Mouse (Mus musculus): ENCODE measurements at regions not wholly inside any gene's neighbourhood (a gene's known extent, or its start where the extent isn't known, plus 50 kb on each side); places are given as distances from the start of the nearest gene placed in this dataset.
A peak's percentile ranks its signal among the peaks of the same experiment; 100 is the strongest.

DNA sequence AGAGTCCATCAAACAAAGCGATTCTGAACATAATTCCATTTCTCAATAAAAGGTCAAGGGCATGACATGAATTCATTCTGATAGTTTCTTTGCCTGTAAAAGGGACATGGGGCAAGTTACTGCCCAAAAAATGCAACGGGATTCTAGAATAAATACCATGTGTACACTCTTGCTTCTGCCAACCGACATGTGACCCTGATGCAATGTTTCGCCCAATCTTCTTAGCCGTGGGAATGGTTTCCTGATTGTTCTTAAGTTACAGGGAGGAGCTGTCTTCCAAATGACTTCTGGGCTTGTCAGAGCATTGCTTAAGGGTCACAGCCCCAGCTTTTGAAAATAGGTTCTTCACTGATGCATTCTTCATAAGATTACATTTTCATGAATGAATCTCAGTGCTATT is 71.4 kb upstream of the Gm10260 start:
- Histone ChIP-seq H3K4me3 (ENCODE audit: low read depth, low read length) (no peak overlapping the region), H3K9me3 (ENCODE audit: low read depth, low read length) (no peaks in the 10 kb centered on the region), H3K4me2 (no peak overlapping the region), H3K9ac (no peak overlapping the region), H3K36me3 (ENCODE audit: insufficient read depth) (no peaks in the 10 kb centered on the region), H3K4me1 (ENCODE audit: insufficient read depth) (no peaks in the 10 kb centered on the region), H3K27me3 (ENCODE audit: insufficient read depth, low read length) (0 out of 2 replicates have a peak, but pooled peaks cover 3% of the 10 kb centered on the region), H3K27ac (ENCODE audit: low read depth) (no peak overlapping the region)
- DNase-seq: no peak
- no peak for TF ChIP-seq CTCF (IDR thresholded peaks at IDR 0.05; ENCODE audit: low read depth)
- WGBS: 65% methylated on average over 5 of the region's 5 CpGs
- ATAC-seq (ENCODE audit: insufficient read depth): no peak

DNA sequence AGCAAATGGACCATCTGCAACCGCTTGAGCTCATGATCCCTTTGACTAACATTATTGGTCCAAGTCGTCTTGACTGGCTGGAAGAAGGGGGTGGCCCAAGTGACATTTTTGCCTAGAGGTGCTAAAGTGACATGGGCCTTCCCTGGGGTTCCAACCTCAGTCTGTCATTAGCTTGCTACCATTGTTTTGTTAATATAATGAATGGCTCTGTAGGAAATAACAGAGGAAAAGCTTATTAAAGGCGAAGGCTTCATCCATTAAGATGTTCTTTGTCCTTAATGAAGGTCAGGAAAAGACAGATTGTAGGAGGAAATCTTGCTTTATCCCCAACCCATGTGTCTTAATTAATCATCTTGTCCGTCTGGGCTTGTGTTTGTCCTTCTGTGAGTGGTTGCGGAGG is 69.1 kb upstream of the Gm10260 start:
- H3K4me2 ChIP-seq: no peak overlapping the region
- H3K27me3 ChIP-seq (ENCODE audit: insufficient read depth, low read length): 0 out of 2 replicates have a peak, but pooled peaks cover 3% of the 10 kb centered on the region
- no peak overlapping the region for H3K27ac ChIP-seq (ENCODE audit: low read depth)
- H3K4me3 ChIP-seq (ENCODE audit: low read depth, low read length): no peak overlapping the region
- no peak for TF ChIP-seq CTCF (IDR thresholded peaks at IDR 0.05; ENCODE audit: low read depth)
- peaks cover 18% of the 10 kb centered on the region for H3K4me1 ChIP-seq (ENCODE audit: insufficient read depth)
- WGBS: 48% methylated on average over 5 of the region's 5 CpGs
- no peaks in the 10 kb centered on the region for H3K9me3 ChIP-seq (ENCODE audit: low read depth, low read length)
- ATAC-seq (ENCODE audit: insufficient read depth): no peak
- DNase-seq: no peak
- no peak overlapping the region for H3K9ac ChIP-seq
- H3K36me3 ChIP-seq (ENCODE audit: insufficient read depth): no peaks in the 10 kb centered on the region

DNA sequence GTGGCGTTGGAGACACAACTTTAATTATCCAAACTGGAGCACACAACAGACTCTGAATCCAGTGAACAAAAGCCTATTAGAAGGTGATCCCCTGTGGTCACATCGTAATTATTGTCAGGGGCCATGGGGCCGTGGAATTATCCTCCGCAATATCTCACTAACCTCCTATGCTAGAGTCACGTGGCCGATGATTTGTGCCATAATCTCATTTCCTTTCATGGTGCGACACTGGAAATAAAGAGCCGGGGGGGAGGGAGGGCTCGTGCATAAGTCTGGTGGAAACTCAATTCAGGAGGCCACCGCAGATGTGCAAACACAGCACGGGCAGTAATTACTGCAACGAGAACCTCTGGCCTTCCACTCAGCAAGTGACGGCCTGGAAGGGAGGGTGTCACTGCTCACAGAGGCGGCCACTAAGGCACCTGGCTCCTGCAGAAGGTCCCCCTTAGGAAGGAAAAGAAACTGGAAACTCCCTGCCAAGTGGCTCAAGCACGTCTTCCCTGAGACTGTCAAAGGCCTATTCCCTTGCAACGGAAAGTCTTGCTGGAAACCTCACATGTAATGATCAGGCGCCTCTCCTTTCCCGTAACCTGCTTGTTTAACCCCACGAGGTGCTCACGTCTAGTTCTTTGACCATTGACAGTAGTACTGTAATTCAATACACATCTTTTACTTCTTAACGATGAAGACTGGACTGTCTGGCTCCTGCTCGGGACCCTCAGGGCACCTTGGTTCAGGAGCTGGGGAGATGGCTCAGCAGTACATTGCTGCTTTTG is 65.6 kb upstream of the Gm10260 start:
- Histone ChIP-seq H3K9ac (no peak overlapping the region), H3K36me3 (ENCODE audit: insufficient read depth) (no peaks in the 10 kb centered on the region), H3K27me3 (ENCODE audit: insufficient read depth, low read length) (0 out of 2 replicates have a peak, but pooled peaks cover 3% of the 10 kb centered on the region), H3K4me1 (ENCODE audit: insufficient read depth) (peaks cover 27% of the 10 kb centered on the region), H3K9me3 (ENCODE audit: low read depth, low read length) (no peaks in the 10 kb centered on the region), H3K27ac (ENCODE audit: low read depth) (no peak overlapping the region), H3K4me3 (ENCODE audit: low read depth, low read length) (no peak overlapping the region), H3K4me2 (no peak overlapping the region)
- DNase-seq (peak; percentile 28), ATAC-seq (ENCODE audit: insufficient read depth) (no peak)
- 45% methylated on average over 22 of the region's 22 CpGs for WGBS
- no peak for TF ChIP-seq CTCF (IDR thresholded peaks at IDR 0.05; ENCODE audit: low read depth)

DNA sequence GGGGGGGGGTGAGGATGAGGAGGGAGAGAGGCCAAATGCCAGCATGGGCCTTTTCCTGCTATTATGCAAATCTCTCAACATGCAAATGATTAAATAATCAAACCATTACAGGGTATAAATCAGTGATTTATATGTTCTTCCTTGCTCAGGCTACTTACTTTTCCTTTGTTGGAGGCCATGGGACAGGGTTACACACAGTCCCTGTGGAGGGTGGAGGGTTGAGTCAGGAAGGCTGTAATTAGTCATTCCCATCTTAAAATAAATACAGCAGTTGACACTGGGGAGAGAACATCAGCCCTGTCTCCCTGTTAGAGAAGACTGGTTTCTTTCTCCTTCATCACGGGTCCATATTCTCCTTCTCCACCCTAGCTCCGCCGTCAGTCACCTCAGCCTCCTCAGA is 64.9 kb upstream of the Gm10260 start:
- no peak overlapping the region for H3K27ac ChIP-seq (ENCODE audit: low read depth)
- H3K27me3 ChIP-seq (ENCODE audit: insufficient read depth, low read length): 0 out of 2 replicates have a peak, but pooled peaks cover 3% of the 10 kb centered on the region
- H3K9ac ChIP-seq: no peak overlapping the region
- DNase-seq (no peak), ATAC-seq (ENCODE audit: insufficient read depth) (no peak)
- WGBS: 66% methylated on average over 3 of the region's 3 CpGs
- TF ChIP-seq CTCF (IDR thresholded peaks at IDR 0.05; ENCODE audit: low read depth): no peak
- H3K4me2 ChIP-seq: no peak overlapping the region
- peaks cover 27% of the 10 kb centered on the region for H3K4me1 ChIP-seq (ENCODE audit: insufficient read depth)
- no peaks in the 10 kb centered on the region for H3K9me3 ChIP-seq (ENCODE audit: low read depth, low read length)
- no peaks in the 10 kb centered on the region for H3K36me3 ChIP-seq (ENCODE audit: insufficient read depth)
- H3K4me3 ChIP-seq (ENCODE audit: low read depth, low read length): no peak overlapping the region

DNA sequence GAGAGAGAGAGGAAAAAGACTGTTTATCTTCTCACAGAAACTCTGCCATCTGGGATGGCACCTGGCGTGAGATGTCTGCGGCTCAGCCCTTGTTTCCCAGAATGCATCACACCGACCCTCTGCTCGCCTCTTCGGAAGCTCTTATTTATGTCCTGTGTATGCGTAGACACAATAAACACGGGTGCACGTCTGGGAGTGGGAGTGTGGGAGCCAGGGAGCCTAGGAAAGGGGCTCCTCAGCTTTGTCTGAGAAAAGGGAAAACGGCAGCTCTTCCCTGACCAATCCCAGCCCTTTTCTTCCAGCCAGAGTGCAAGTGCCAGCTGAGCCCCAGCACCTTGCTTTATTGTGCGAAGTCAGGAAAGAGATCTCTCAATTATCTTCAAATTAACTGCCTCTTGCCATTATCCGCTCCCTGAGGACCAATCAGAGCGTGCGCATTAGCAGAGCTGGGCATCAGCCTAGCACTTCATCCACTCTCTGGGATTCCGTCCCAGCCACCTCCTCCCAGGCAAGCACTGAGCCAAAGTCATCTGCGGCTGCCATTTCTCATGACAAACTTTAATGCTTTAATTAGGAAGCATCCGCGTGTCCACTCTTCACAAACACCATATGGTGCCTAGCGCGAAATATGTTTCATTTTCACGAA is 63.8 kb upstream of the Gm10260 start:
- Histone ChIP-seq H3K4me2 (peak overlapping the region; percentile 52), H3K9me3 (ENCODE audit: low read depth, low read length) (no peaks in the 10 kb centered on the region), H3K36me3 (ENCODE audit: insufficient read depth) (no peaks in the 10 kb centered on the region), H3K4me1 (ENCODE audit: insufficient read depth) (peaks cover 27% of the 10 kb centered on the region), H3K9ac (no peak overlapping the region), H3K27ac (ENCODE audit: low read depth) (no peak overlapping the region), H3K27me3 (ENCODE audit: insufficient read depth, low read length) (0 out of 2 replicates have a peak, but pooled peaks cover 3% of the 10 kb centered on the region), H3K4me3 (ENCODE audit: low read depth, low read length) (peak overlapping the region; percentile 5; the same call in 1 of the 2 replicates)
- TF ChIP-seq CTCF (IDR thresholded peaks at IDR 0.05; ENCODE audit: low read depth): no peak
- peak; percentile 86 for ATAC-seq (ENCODE audit: insufficient read depth)
- peak; percentile 76 for DNase-seq
- WGBS: 30% methylated on average over 20 of the region's 20 CpGs

DNA sequence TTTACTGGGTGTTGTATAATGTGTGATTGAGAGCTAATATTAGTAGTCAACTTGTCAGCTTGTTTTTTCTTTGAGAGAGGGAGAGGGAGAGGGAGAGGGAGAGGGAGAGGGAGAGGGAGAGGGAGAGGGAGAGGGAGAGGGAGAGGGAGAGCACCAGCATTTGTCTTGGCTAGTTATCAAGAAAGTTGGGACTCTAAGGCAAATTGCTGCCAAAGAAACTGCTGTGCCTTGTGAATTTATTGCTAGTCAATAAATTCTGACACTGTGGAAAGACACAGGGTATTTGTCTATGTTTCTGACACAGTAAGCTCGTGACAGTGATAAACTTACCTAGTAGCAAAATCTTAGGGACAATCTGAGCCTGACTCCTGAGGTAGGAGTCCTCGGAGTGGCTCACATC is 61.2 kb upstream of the Gm10260 start:
- H3K4me3 ChIP-seq (ENCODE audit: low read depth, low read length): no peak overlapping the region
- H3K9ac ChIP-seq: no peak overlapping the region
- no peaks in the 10 kb centered on the region for H3K9me3 ChIP-seq (ENCODE audit: low read depth, low read length)
- no peaks in the 10 kb centered on the region for H3K36me3 ChIP-seq (ENCODE audit: insufficient read depth)
- no peaks in the 10 kb centered on the region for H3K27me3 ChIP-seq (ENCODE audit: insufficient read depth, low read length)
- H3K4me2 ChIP-seq: no peak overlapping the region
- peaks cover 27% of the 10 kb centered on the region for H3K4me1 ChIP-seq (ENCODE audit: insufficient read depth)
- TF ChIP-seq CTCF (IDR thresholded peaks at IDR 0.05; ENCODE audit: low read depth): no peak
- DNase-seq: peak; percentile 77
- 28% methylated on average over 2 of the region's 2 CpGs for WGBS
- ATAC-seq (ENCODE audit: insufficient read depth): peak; percentile 36; the same call in 1 of the 2 replicates
- H3K27ac ChIP-seq (ENCODE audit: low read depth): no peak overlapping the region

DNA sequence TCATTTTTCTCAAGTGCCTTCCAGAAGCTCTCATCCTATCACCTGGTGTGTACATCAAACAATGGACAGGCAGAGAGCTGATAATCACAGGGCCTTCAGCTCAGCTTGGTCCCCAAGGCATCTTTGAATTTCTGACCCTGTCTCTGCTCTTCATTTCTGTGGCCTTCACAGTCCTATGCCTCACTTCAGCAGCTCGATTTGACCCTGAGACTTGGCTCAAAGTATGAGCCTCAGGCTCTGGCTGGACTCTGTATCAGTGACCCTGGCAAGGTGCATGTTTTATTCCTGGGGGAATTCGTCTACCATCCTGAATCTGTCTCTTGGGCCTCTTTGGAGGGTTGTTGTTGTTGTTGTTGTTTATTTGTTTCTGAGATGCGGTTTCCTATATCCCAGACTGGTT is 60.6 kb upstream of the Gm10260 start:
- ATAC-seq (ENCODE audit: insufficient read depth) (no peak), DNase-seq (no peak)
- Histone ChIP-seq H3K4me1 (ENCODE audit: insufficient read depth) (peaks cover 22% of the 10 kb centered on the region), H3K36me3 (ENCODE audit: insufficient read depth) (no peaks in the 10 kb centered on the region), H3K4me3 (ENCODE audit: low read depth, low read length) (no peak overlapping the region), H3K9ac (no peak overlapping the region), H3K9me3 (ENCODE audit: low read depth, low read length) (no peaks in the 10 kb centered on the region), H3K27ac (ENCODE audit: low read depth) (no peak overlapping the region), H3K4me2 (no peak overlapping the region), H3K27me3 (ENCODE audit: insufficient read depth, low read length) (no peaks in the 10 kb centered on the region)
- WGBS: 71% methylated on average over 3 of the region's 3 CpGs
- no peak for TF ChIP-seq CTCF (IDR thresholded peaks at IDR 0.05; ENCODE audit: low read depth)
